Mouse (Mus musculus) frontal cortex, adult 2 months (tissue): ENCODE measurements around the gene Spag5. TPM values are rescaled to one million over a fixed set of nuclear protein-coding genes. Genes with fewer than 3 reads are reported as not detected.

Source experiments
- DNase-seq, 2 experiments: peaks; one replicate each; pipeline ENCODE4 v3.0.0; 2022; ENCODE audit warnings: low spot score in 1 of 2; ENCODE audit errors: extremely low spot score in 1 of 2
- polyA plus RNA-seq: library from polyadenylated mRNA; depleted of rRNA; stranded (reverse); fragments of >200 nt; gene quantifications from 2 replicates; pipeline ENCODE4 v1.2.3, GENCODE M21; 2012; rRNA removed

Gene Spag5
- polyA plus RNA-seq, 1 experiment = 16.8 TPM

DNA sequence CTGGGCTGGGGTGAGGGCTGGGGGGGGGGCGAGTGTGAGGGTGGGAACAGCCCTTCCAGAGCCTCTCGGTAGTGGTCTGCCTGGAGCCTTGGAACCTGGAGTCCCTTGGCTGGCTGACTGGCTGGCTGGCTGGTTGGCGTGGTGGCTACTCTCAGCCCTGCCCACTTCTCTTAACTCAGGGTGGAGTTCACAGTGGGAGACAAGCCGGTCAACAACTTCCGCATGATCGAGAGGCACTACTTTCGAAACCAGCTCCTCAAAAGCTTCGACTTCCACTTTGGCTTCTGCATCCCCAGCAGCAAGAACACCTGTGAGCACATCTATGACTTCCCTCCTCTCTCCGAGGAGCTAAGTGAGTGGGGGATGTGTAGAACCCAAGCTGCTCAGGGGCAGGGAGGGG, 46.6 kb downstream of the Spag5 start:
- DNase-seq = no peak

- DNase-seq = no peak
These were observed 47.1 kb downstream of the Spag5 start for GRCm38 (mm10) chr11:78348474-78348873.

GRCm38 (mm10) chr11:78349441-78350358, 48.4 kb downstream of the Spag5 start:
- no peak for DNase-seq

DNA sequence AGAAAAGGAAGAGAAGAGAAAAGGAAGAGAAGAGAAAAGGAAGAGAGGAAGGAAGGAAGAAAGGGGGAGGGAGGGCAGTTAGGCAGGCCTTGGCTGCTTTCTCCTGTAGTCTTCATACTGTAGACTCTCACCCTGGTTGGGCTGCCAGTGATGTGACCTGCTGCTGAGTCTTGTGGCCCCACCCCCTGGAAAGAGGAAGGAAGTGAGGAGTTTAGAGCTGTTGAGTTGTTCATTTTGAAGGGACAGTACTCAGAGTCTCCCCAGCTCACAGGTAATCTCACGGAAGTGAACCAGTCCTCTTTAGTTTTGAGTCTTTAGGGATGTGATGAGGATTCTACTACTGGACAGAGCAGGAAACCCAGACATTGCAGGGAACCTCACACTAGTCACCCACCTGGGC, 51.8 kb downstream of the Spag5 start:
- no peak for DNase-seq

DNA sequence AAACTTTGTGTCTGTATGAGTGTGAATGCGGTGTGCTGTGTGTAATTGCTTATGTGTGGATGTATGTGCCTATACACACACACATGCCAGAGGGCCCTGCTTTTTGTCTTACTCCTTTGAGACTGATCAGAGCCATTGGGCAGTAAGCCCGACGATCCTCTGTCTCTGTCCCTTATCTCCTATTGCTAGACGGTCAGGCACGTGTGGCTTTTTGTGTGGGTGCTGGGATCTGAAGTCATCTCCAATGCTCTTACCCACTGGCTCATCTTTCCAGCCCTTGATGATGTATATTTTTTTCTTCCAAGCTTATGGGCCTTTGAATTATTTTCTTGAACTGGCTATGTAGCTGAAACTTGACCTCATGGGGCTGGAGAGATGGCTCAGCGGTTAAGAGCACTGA, 53.6 kb downstream of the Spag5 start:
- no peak for DNase-seq

GRCm38 (mm10) chr11:78355471-78356238, 54.3 kb downstream of the Spag5 start:
- peak in 1 of 2 experiments; percentile 79 for DNase-seq

- DNase-seq = peak in 1 of 2 experiments; percentile 48
These were observed 57.1 kb downstream of the Spag5 start for GRCm38 (mm10) chr11:78358330-78359007.

DNA sequence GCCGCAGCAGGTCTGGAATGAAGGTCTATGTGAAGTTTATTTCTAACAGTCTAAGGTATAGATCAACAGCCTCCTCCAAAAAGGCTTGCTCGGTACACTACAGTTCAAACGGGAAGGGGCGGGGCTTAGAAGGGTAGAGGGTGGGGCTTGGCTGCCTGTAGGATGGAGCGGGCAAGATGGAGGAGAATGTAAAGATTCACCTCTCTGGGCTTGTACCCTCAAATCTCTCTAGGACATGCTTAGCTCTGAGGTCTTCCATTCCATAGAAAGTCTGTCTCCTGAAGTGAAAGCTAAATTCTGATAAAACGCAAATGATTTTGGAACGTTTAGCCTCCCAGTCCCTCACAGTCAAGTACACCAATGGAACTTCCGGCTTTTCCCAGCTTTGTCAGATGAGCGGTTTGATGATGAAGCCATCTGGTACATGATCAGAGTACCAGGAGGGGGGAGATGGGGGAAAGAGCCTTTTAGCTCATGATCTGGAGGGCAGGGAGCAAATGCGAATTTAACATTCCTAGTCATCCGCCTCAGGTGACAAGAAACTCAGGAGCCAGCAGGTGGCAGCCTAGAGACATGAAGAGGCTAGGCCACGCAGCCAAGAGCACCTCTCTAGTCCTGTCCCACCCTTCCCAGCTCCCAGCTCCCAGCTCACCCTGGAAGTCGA, 58.9 kb downstream of the Spag5 start:
- DNase-seq = peak in 1 of 2 experiments; percentile 84

DNA sequence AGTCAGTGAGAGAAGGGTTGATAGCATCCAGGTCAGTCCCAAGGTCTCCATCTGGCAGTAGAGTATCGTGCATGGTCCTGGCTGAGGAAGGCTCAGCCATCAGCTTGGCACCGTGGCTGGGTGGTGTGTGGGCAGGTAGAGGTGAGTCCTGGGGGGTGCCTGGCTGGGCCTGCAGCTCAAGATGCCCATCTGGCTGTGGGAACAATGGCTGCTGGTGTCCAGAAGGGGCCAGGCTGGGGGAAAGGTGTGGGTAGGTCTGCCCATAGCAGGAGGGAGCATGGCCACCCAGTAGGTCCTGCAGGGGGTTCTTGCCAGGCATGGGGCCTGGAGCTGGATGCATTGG, 59.4 kb downstream of the Spag5 start:
- DNase-seq = no peak

DNA sequence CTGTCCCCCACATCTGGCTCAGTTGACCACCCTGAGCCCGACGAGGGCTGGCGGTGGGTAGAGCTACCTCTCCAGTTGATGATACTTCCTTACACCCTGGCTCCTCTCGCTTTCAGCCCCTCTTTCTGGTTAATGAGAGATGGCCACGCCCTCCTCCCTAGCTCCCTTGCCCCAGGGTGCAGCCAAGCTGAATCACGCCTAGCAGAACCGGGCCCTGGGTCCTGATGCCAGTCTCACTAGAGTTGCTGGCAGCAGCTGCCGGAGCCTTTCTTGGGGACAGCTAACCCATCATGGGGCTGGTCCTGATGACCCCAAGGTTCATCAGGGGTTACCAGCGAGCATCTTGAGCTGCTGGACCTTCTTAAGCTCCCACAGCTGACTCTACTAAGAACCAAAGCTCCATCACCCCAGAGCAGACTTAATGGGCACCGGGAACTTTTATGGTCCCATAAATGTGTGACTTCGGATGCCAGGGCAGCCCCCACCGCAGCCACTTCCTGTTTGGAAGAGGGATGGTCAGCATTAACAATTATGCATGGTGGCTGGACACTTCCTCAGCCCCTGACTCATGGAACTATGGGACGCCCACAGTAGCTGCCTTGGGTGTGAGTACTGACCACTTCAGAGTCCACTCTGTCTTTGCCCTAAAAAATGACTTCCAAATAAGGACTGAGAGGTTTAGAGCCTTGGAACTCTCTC, 62.1 kb downstream of the Spag5 start:
- no peak for DNase-seq

- no peak for DNase-seq
These were observed 62.8 kb downstream of the Spag5 start for GRCm38 (mm10) chr11:78364103-78364502.

DNA sequence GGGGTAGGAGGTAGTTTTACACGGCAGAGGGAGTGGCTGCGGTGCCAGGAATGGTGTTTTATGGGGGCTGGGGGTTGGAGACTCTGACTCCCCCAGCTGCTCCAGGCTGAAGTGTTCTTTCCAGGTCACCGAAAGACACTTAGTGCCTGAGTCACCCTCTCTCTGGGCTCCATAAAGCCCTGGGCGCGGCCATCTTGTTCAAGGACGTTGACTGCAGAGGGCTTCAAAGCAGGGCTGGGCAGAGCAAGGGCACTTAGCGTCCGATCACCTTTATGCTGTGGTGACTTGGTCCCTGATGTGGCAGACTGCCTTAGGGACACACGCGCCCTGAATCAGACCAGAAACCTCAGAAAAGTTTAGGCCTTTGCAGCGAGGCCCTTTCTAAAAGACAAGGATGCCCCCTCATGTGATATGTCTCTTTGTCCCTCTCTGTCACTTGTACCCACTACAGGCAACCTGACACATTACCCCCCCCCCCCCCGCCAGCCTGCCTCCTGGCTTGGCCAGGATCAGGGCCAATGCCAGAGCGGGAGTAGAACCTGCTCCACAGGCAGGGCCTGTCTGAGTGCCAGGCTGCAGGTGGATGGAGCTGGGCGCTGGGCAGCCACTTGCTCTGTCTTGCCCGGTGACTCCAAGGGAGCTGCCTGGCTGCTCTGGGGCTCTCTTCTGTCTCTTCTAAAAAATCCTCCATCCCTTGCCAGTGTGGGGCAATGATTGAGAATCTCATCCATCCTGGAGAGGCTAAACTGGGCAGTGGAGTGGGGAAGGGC, 66.3 kb downstream of the Spag5 start:
- no peak for DNase-seq

- DNase-seq = no peak
These were observed 69.1 kb downstream of the Spag5 start for GRCm38 (mm10) chr11:78370389-78370788.

- no peak for DNase-seq
These were observed 70.4 kb downstream of the Spag5 start for GRCm38 (mm10) chr11:78371711-78372110.

Other genes with a start within 250 kb of the Spag5 start
- gene Eral1, start 221.1 kb upstream of the Spag5 start, polyA plus RNA-seq = 26.7 and 28.4 TPM in 2 replicates
- gene Fam222b, start 206.9 kb upstream of the Spag5 start, polyA plus RNA-seq = 22.9 and 27.1 TPM in 2 replicates
- 21.3 and 22.0 TPM in 2 replicates for gene Traf4, start 135.9 kb upstream of the Spag5 start, polyA plus RNA-seq
- 5.7 and 7.1 TPM in 2 replicates for gene Nek8, start 124.9 kb upstream of the Spag5 start, polyA plus RNA-seq
- 74.4 and 74.7 TPM in 2 replicates for gene Tlcd1, start 124.8 kb upstream of the Spag5 start, polyA plus RNA-seq
- 1,050 and 1,099 TPM in 2 replicates for gene Rpl23a, start 117.9 kb upstream of the Spag5 start, polyA plus RNA-seq
- 62.3 and 68.1 TPM in 2 replicates for gene Rab34, start 113.1 kb upstream of the Spag5 start, polyA plus RNA-seq
- 6.9 and 7.8 TPM in 2 replicates for gene Proca1, start 108.1 kb upstream of the Spag5 start, polyA plus RNA-seq
- gene Sdf2, start 55.8 kb upstream of the Spag5 start, polyA plus RNA-seq = 107 and 124 TPM in 2 replicates
- 45.4 and 48.7 TPM in 2 replicates for gene Supt6, start 55.5 kb upstream of the Spag5 start, polyA plus RNA-seq
- gene 2610507B11Rik, start 39.8 kb upstream of the Spag5 start, polyA plus RNA-seq = 119 and 129 TPM in 2 replicates
- gene BC030499, start 10.7 kb upstream of the Spag5 start, polyA plus RNA-seq = 15.2 and 18.6 TPM in 2 replicates
- 1,301 and 1,427 TPM in 2 replicates for gene Aldoc, start 21.4 kb downstream of the Spag5 start, polyA plus RNA-seq
- 60.4 and 65.7 TPM in 2 replicates for gene Pigs, start 26.9 kb downstream of the Spag5 start, polyA plus RNA-seq
- 69.3 and 73.8 TPM in 2 replicates for gene Unc119, start 42.0 kb downstream of the Spag5 start, polyA plus RNA-seq
- not detected in 2 replicates for gene Foxn1, start 85.0 kb downstream of the Spag5 start, polyA plus RNA-seq
- not detected in 2 replicates for gene Slc13a2, start 120.7 kb downstream of the Spag5 start, polyA plus RNA-seq
- gene Slc46a1, start 164.2 kb downstream of the Spag5 start, polyA plus RNA-seq = 14.1 and 14.4 TPM in 2 replicates
- 28.6 and 29.2 TPM in 2 replicates for gene Sarm1, start 196.2 kb downstream of the Spag5 start, polyA plus RNA-seq
- 181 and 199 TPM in 2 replicates for gene Vtn, start 197.6 kb downstream of the Spag5 start, polyA plus RNA-seq
- 3.0 and 3.6 TPM in 2 replicates for gene Sebox, start 201.9 kb downstream of the Spag5 start, polyA plus RNA-seq
- 51.4 and 56.6 TPM in 2 replicates for gene Tmem199, start 210.6 kb downstream of the Spag5 start, polyA plus RNA-seq
- gene Poldip2, start 210.7 kb downstream of the Spag5 start, polyA plus RNA-seq = 107 and 115 TPM in 2 replicates
- 34.2 and 36.1 TPM in 2 replicates for gene Tnfaip1, start 234.8 kb downstream of the Spag5 start, polyA plus RNA-seq
- gene Ift20, start 234.8 kb downstream of the Spag5 start, polyA plus RNA-seq = 103 and 105 TPM in 2 replicates
- 14.1 and 18.7 TPM in 2 replicates for gene Tmem97, start 249.2 kb downstream of the Spag5 start, polyA plus RNA-seq